Mouse (Mus musculus): Measurements from ENCODE around the gene Chchd1. TPM values are rescaled to one million over a fixed set of nuclear protein-coding genes. Genes with fewer than 3 reads are reported as not detected.
"Not testable (repeated sequence)": the region's sequence is repeated elsewhere in the genome, so short reads cannot be mapped to it uniquely, and the experiment has no call there.

Chchd1 gene
- total RNA-seq, 2 experiments from 2014 or later: 82.0 to 94.3 TPM

- DNase-seq: no peak
Observed at GRCm38 (mm10) chr14:20686576-20686975, 16.2 kb upstream of the Chchd1 start.

DNA sequence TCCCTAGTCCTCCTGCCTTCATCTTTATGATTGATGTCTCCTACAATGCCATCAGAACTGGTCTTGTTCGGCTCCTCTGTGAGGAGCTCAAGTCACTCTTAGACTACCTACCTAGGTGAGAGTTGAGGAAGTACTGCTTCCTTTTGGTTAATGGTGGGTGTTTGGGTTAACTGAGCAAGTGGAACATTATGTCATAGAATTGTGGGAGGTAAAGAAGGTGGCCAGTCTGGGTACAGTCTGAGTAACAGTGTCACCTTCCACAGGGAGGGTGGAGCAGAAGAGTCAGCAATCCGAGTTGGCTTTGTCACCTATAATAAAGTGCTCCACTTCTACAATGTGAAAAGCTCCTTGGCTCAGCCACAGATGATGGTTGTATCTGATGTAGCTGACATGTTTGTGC lies 13.8 kb upstream of the Chchd1 start:
- DNase-seq: no peak

DNA sequence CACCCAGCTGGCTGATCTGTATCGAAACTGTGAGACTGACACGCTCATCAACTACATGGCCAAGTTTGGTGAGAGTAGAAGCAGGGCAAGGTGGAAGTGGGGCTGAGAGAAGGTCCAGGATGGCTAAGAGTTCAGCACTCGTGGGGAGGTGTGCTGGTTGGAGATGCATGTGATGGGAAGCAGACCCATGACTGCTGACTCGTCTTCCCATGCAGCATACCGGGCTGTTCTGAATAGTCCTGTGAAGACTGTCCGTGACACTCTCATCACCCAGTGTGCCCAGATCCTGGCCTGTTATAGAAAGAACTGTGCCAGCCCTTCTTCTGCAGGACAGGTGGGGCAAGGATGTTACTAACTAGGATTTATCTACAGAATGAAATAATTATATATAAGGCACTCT lies 11.0 kb upstream of the Chchd1 start:
- DNase-seq: no peak

DNA sequence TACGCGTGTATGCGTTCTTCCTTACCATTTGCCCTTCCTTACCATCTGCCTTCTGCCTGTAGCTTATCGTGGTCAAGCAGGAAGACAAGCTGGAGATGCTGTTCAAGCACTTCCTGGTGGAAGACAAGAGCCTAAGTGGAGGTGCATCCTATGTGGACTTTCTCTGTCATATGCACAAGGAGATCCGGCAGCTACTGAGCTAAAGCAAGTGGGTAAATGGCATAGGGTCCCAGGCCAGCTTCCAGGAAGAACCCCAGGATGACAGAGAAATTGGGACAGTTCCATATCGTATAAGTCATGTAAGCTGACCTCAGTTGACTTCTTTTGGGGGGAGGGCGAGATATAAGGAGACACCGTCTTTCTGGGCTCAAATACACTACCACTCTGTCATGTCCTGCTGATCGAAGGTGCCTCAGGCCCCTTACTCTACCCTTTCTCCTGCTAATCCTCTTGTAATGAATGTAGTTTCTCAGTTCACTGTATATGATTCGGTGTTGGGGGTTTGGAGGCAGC lies 9.2 kb upstream of the Chchd1 start:
- no peak for DNase-seq

GRCm38 (mm10) chr14:20694185-20694883 lies 8.5 kb upstream of the Chchd1 start:
- DNase-seq: peak in 1 of 2 experiments; percentile 18

- peak; percentile 92 to 94 for DNase-seq
Observed at GRCm38 (mm10) chr14:20694884-20695760, 7.7 kb upstream of the Chchd1 start, which contains the start of gene Fut11. TSS of gene Fut11 (plus strand) at chr14:20694968.

DNA sequence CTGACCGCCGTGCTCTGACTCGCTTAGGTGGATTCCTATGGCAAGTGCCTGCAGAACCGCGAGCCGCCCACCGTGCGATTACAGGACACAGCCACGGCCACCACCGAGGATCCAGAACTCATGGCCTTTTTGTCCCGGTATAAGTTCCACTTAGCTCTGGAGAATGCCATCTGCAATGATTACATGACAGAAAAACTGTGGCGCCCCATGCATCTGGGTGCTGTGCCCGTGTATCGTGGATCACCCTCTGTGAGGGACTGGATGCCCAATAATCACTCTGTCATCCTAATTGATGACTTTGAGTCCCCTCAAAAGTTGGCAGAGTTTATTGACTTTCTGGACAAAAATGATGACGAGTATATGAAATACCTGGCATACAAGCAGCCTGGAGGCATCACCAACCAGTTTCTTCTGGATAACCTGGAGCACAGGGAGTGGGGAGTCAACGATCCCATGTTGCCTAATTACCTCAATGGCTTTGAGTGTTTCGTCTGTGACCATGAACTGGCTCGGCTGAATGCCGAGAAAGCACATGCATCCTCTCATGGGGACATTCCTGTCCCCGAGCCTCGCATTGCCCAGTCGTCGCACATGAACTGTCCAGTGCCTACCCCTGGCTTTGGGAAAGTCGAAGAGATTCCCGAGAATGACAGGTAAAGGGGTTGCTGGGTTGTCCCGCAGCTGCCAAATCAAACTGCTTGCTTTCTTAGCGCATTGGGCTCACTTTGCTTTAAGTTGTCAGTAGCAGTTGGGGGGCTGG lies 6.9 kb upstream of the Chchd1 start:
- DNase-seq: peak; percentile 36

GRCm38 (mm10) chr14:20696986-20697385 lies 5.8 kb upstream of the Chchd1 start:
- DNase-seq: peak; percentile 38 to 65

GRCm38 (mm10) chr14:20698515-20698914 lies 4.3 kb upstream of the Chchd1 start:
- no peak for DNase-seq

- no peak for DNase-seq
Observed at GRCm38 (mm10) chr14:20700362-20700761, 2.4 kb upstream of the Chchd1 start.

DNA sequence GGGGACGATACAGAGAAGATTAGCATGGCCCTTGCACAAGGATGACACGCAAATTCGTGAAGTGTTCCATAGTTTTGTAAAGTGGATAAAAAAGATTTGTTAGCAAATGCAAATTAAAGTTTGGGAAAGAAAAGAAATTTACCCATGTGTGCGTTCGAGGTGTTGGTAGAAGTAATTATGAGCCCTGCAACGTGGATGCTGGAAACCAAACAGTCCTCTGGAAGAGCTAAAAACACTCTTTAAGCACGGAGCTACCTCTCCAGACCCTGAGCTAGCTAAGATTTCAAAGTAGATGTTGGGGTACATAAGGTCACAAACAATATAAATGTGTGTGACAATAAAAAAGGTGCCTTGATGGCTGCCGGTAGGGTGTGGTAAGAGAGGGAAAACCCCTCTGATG lies 1.3 kb upstream of the Chchd1 start:
- no peak for DNase-seq

DNA sequence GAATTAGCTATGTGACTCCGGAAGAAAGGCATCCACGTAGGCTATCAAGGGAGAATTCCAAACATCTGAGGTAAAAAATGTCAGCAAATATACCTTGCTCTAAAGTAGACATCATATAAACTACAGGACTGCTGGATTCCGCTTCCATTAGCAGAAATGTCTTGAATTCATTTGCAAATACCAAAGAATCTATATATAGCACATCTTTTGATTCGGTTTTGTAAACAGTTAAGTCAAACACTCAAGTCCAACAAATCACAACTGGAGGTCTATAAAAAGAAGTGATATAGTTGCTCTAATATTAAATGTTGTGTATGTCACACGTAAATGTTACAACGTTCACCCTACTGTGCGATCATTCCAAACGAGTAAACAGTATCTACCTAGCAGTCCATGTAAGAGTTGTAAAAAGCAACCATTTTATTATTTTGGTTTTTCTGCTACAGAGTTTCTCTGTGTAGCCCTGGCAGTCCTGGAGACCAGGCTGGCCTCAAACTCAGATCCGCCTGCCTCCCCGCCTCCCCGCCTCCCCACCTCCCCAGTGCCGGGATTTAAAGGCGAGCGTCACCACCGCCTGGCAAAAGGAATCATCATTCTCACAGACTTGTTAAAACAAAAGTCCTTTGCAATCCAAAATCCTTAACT lies 588 bp upstream of the Chchd1 start:
- DNase-seq: no peak

DNA sequence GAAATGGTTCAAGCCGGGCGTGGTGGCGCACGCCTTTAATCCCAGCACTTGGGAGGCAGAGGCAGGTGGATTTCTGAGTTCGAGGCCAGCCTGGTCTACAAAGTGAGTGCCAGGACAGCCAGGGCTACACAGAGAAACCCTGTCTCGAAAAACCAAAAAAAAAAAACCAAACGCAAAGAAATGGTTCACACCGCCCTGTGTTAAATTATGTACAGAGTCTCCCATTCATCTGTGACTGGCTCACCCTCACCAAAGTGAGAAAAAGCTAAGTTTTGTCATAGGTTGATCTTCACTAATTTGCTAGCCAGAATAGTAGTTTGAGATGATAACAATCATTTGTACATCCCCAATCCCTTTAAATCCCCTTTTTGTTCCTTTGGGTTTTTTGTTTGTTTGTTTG lies 655 bp downstream of the Chchd1 start:
- not testable (repeated sequence) for DNase-seq

GRCm38 (mm10) chr14:20707201-20708190 lies 4.7 kb downstream of the Chchd1 start, which contains the start of gene Zswim8:
TSS of gene Zswim8 (plus strand) at chr14:20707552.
- DNase-seq: peak; percentile 93 to 94

DNA sequence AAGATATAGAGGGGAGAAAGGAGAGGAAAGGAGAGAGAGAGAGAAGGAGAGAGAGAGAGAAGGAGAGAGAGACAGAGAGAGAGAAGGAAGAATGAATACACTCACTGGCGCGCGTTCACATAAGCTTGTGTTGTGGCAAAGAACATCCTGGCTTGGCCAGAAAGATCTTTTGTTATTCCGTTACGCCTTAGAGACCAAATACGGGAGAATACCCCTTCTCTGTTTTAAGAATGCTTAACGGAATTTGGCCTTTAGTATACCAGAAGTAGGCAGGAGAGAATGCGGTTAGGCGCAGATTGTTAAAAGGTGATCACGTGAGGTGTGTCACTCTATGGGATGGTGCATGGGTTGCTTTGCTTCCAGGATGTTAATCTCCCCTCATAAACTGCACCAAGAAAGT lies 5.4 kb downstream of the Chchd1 start:
- DNase-seq: no peak

GRCm38 (mm10) chr14:20713832-20714231 lies 11.0 kb downstream of the Chchd1 start:
- DNase-seq: no peak

- DNase-seq: no peak
Observed at GRCm38 (mm10) chr14:20718443-20718842, 15.6 kb downstream of the Chchd1 start.

- no peak for DNase-seq
Observed at GRCm38 (mm10) chr14:20719767-20720166, 17.0 kb downstream of the Chchd1 start.

DNA sequence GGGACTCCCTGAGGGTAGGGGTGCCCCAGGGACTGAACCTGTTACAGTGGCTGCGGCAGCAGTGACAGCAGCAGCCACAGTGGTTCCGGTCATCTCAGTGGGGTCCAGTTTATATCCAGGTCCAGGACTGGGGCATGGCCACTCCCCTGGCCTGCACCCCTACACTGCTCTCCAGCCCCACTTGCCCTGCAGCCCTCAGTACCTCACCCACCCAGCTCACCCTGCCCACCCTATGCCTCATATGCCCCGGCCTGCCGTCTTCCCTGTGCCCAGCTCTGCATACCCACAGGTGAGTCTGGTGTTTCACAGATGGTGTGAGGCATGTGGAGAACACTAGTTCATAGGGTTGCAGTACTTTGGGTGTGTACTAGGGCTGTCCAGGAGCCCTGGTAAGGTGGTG lies 18.6 kb downstream of the Chchd1 start:
- DNase-seq: no peak

DNA sequence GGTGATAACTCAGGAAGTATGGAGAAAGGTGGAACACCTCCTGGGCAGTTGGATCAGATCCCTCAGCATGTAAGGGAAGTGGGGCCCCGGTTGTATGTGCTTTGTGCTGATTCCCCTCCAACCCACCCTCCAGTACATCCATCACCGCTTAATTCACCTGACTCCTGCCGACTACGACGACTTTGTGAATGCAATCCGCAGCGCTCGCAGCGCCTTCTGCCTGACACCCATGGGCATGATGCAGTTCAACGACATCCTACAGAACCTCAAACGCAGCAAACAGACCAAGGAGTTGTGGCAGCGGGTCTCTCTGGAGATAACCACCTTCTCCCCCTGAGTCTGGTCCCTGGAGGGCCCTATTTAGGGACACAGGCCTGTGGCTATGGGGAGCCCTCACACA lies 20.2 kb downstream of the Chchd1 start:
- DNase-seq: no peak

Measured in adrenal gland, postnatal 36 days (tissue).